Mouse (Mus musculus): Measurements from ENCODE around the gene Ube2j2. TPM values are rescaled to one million over a fixed set of nuclear protein-coding genes. Genes with fewer than 3 reads are reported as not detected.

Gene Ube2j2
- polyA plus RNA-seq (2015; fragmentation: Nextera tagmentation; extraction: Ambion mirVana) = 99.7 and 108 TPM in 2 replicates

GRCm38 (mm10) chr4:155943534-155944249, at the start of gene Ube2j2:
Gene Ube2j2 (plus strand): TSS chr4:155943831.
- peak; percentile 99 for ATAC-seq (replicated peaks; ENCODE audit: low FRiP score, low read depth)

DNA sequence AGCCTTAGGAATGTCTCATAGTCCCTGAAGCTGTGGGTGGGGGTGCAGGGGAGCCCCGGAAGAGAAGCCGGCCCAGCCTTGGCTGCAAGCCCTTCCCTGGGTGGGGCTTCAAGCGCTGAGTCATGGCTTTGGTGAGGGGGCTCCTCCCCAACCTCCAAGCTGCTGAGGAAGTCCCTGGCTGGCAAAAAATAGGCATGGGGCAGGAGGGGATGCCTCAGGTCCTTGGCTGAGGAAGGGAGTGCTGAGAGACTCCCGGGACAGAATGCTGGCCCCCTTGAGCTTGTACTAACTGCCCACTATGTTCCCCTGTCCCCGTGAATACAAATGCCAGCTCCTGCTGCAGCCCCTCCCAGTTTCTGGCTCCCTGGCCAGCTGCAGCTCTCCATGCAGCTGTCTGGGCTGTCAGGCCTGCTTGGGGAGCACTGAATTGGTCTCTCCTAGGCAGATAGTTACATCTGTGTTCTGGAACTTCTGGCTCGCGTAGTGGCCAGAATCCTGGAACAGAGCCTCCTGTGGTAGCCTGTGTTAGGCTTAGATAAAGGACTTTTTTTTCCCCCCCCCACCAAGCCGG, 49.2 kb upstream of the Ube2j2 start:
- Histone ChIP-seq H3K4me2 (ENCODE audit: low read length) (peak overlapping the region; percentile 99), H3K9ac (ENCODE audit: low read depth, low read length) (no peak overlapping the region), H3K36me3 (ENCODE audit: insufficient read depth, low read length) (0 out of 2 replicates have a peak, but pooled peaks cover 2% of the 10 kb centered on the region), H3K4me1 (replicated peaks; ENCODE audit: insufficient read depth, low read length) (peaks cover 15% of the 10 kb centered on the region), H3K27me3 (ENCODE audit: insufficient read depth, low read length) (no peaks in the 10 kb centered on the region), H3K4me3 (replicated peaks; ENCODE audit: low read depth, low read length) (no peak overlapping the region), H3K9me3 (replicated peaks; ENCODE audit: low read length) (no peaks in the 10 kb centered on the region), H3K27ac (no peak overlapping the region)
- ATAC-seq (replicated peaks; ENCODE audit: low FRiP score, low read depth) = no peak
- TF ChIP-seq CTCF (IDR thresholded peaks at IDR 0.05; ENCODE audit: low read depth) = no peak
- WGBS = 31% methylated on average over 8 of the region's 8 CpGs
- peak; percentile 33 for DNase-seq (ENCODE audit: low spot score)

More at GRCm38 (mm10) chr4:155943534-155944249, at the start of gene Ube2j2:
- TF ChIP-seq CTCF (IDR thresholded peaks at IDR 0.05; ENCODE audit: low read depth) = no peak
- no peaks in the 10 kb centered on the region for H3K9me3 ChIP-seq (replicated peaks; ENCODE audit: low read length)
- H3K27ac ChIP-seq = peak within 1 kb of the TSS; percentile 88
- H3K36me3 ChIP-seq (ENCODE audit: insufficient read depth, low read length) = 0 out of 2 replicates have a peak, but pooled peaks cover 15% of the 10 kb centered on the region
- H3K27me3 ChIP-seq (ENCODE audit: insufficient read depth, low read length) = no peaks in the 10 kb centered on the region
- DNase-seq (ENCODE audit: low spot score) = peak; percentile 98
- under 1% methylated on average over 69 of the region's 85 CpGs for WGBS
- peak within 1 kb of the TSS; percentile 85 for H3K4me3 ChIP-seq (replicated peaks; ENCODE audit: low read depth, low read length)
- H3K9ac ChIP-seq (ENCODE audit: low read depth, low read length) = peak within 1 kb of the TSS; percentile 89
- peak within 1 kb of the TSS; percentile 95 for H3K4me2 ChIP-seq (ENCODE audit: low read length)
- H3K4me1 ChIP-seq (replicated peaks; ENCODE audit: insufficient read depth, low read length) = peaks cover 13% of the 10 kb centered on the region

- WGBS = 34% methylated on average over 6 of the region's 6 CpGs
- no peaks in the 10 kb centered on the region for H3K9me3 ChIP-seq (replicated peaks; ENCODE audit: low read length)
- ATAC-seq (replicated peaks; ENCODE audit: low FRiP score, low read depth) = no peak
- H3K4me1 ChIP-seq (replicated peaks; ENCODE audit: insufficient read depth, low read length) = peaks cover 14% of the 10 kb centered on the region
- H3K27me3 ChIP-seq (ENCODE audit: insufficient read depth, low read length) = no peaks in the 10 kb centered on the region
- DNase-seq (ENCODE audit: low spot score) = peak; percentile 67
- peak overlapping the region; percentile 99 for H3K4me2 ChIP-seq (ENCODE audit: low read length)
- TF ChIP-seq CTCF (IDR thresholded peaks at IDR 0.05; ENCODE audit: low read depth) = no peak
- no peak overlapping the region for H3K27ac ChIP-seq
- H3K9ac ChIP-seq (ENCODE audit: low read depth, low read length) = no peak overlapping the region
- H3K4me3 ChIP-seq (replicated peaks; ENCODE audit: low read depth, low read length) = no peak overlapping the region
- H3K36me3 ChIP-seq (ENCODE audit: insufficient read depth, low read length) = peaks cover 6% of the 10 kb centered on the region; the same call in 1 of the 2 replicates
Observed at GRCm38 (mm10) chr4:155895216-155895615, 48.4 kb upstream of the Ube2j2 start.

- Histone ChIP-seq H3K27me3 (ENCODE audit: insufficient read depth, low read length) (no peaks in the 10 kb centered on the region), H3K36me3 (ENCODE audit: insufficient read depth, low read length) (peaks cover 12% of the 10 kb centered on the region), H3K9ac (ENCODE audit: low read depth, low read length) (no peak overlapping the region), H3K4me3 (replicated peaks; ENCODE audit: low read depth, low read length) (no peak overlapping the region), H3K9me3 (replicated peaks; ENCODE audit: low read length) (no peaks in the 10 kb centered on the region), H3K27ac (no peak overlapping the region), H3K4me1 (replicated peaks; ENCODE audit: insufficient read depth, low read length) (peaks cover 8% of the 10 kb centered on the region; the same call in 1 of the 2 replicates), H3K4me2 (ENCODE audit: low read length) (no peak overlapping the region)
- TF ChIP-seq CTCF (IDR thresholded peaks at IDR 0.05; ENCODE audit: low read depth) = no peak
- no peak for ATAC-seq (replicated peaks; ENCODE audit: low FRiP score, low read depth)
- WGBS = 91% methylated on average over 4 of the region's 4 CpGs
- no peak for DNase-seq (ENCODE audit: low spot score)
Observed at GRCm38 (mm10) chr4:155895826-155896225, 47.8 kb upstream of the Ube2j2 start.

- 93% methylated on average over 12 of the region's 12 CpGs for WGBS
- Histone ChIP-seq H3K9me3 (replicated peaks; ENCODE audit: low read length) (no peaks in the 10 kb centered on the region), H3K27me3 (ENCODE audit: insufficient read depth, low read length) (no peaks in the 10 kb centered on the region), H3K4me2 (ENCODE audit: low read length) (no peak overlapping the region), H3K27ac (no peak overlapping the region), H3K9ac (ENCODE audit: low read depth, low read length) (no peak overlapping the region), H3K4me3 (replicated peaks; ENCODE audit: low read depth, low read length) (no peak overlapping the region), H3K4me1 (replicated peaks; ENCODE audit: insufficient read depth, low read length) (peaks cover 5% of the 10 kb centered on the region; the same call in 1 of the 2 replicates), H3K36me3 (ENCODE audit: insufficient read depth, low read length) (peaks cover 17% of the 10 kb centered on the region)
- TF ChIP-seq CTCF (IDR thresholded peaks at IDR 0.05; ENCODE audit: low read depth) = no peak
- DNase-seq (ENCODE audit: low spot score) = no peak
- ATAC-seq (replicated peaks; ENCODE audit: low FRiP score, low read depth) = no peak
Observed at GRCm38 (mm10) chr4:155896461-155896860, 47.2 kb upstream of the Ube2j2 start.

- ATAC-seq (replicated peaks; ENCODE audit: low FRiP score, low read depth) (no peak), DNase-seq (ENCODE audit: low spot score) (no peak)
- WGBS = 97% methylated on average over 2 of the region's 2 CpGs
- TF ChIP-seq CTCF (IDR thresholded peaks at IDR 0.05; ENCODE audit: low read depth) = no peak
- Histone ChIP-seq H3K4me2 (ENCODE audit: low read length) (no peak overlapping the region), H3K9me3 (replicated peaks; ENCODE audit: low read length) (no peaks in the 10 kb centered on the region), H3K27me3 (ENCODE audit: insufficient read depth, low read length) (no peaks in the 10 kb centered on the region), H3K27ac (no peak overlapping the region), H3K4me1 (replicated peaks; ENCODE audit: insufficient read depth, low read length) (peaks cover 5% of the 10 kb centered on the region; the same call in 1 of the 2 replicates), H3K36me3 (ENCODE audit: insufficient read depth, low read length) (peaks cover 33% of the 10 kb centered on the region), H3K4me3 (replicated peaks; ENCODE audit: low read depth, low read length) (no peak overlapping the region), H3K9ac (ENCODE audit: low read depth, low read length) (no peak overlapping the region)
Observed at GRCm38 (mm10) chr4:155898318-155898717, 45.3 kb upstream of the Ube2j2 start.

Data from kidney, postnatal 0 days (tissue).